Mouse (Mus musculus): ENCODE measurements around the gene Galnt10.
A peak's percentile ranks its signal among the peaks of the same experiment; 100 is the strongest.

The Galnt10 gene

GRCm38 (mm10) chr11:57645018-57645559 lies at the start of gene Galnt10:
Galnt10 (plus strand) TSS chr11:57645442.
- DNase-seq: peak; percentile 86 to 91

- no peak for DNase-seq
These were observed 49.3 kb upstream of the Galnt10 start for GRCm38 (mm10) chr11:57595899-57596298.

GRCm38 (mm10) chr11:57598161-57598560 lies 47.1 kb upstream of the Galnt10 start:
- peak in 1 of 2 experiments; percentile 23 for DNase-seq

- DNase-seq: no peak
These were observed 45.9 kb upstream of the Galnt10 start for GRCm38 (mm10) chr11:57599304-57599703.

DNA sequence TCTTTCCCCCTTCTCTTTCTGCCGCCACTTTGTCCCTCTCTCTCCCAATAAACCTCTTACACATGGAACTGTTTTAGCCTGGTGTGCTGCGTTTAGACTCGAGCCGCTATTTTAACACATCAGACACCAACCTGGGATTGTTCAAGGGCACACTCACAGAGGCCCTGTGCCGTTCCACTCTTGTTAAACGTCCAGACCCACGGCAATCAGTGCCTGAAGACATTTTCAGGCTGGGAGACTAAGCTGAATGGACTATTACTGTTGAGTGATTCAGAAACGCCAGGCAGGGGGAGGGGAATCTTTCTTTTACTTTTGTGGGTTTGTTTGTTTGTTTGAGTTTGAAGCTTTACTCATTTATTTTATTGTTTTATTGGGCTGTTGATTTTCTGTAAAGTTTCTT lies 45.1 kb upstream of the Galnt10 start:
- DNase-seq: no peak

DNA sequence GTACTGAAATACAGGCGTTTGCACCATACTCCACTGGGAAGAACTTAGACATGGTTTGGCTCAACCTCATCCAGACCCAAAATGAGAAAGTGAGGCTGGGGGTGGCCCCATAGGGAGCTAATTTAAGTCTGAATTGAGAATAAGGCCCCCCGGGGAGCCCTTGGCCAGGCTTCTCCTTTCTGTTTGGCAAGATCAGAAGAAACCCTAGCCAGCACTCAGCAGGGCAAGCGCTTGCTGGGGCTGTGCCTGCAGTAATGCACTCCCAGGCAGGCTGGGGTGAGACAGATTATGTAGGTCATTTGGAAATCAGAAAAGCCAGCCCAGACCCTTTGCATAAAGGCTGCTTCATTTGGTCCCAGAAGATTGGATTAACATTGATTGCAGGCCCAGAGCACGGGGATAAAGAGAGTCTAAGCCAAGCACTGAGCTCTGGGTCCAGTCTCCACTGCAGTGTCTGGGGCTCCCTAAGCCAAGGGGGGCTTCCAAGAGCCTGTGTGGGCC lies 44.6 kb upstream of the Galnt10 start:
- DNase-seq: peak; percentile 82 to 87

DNA sequence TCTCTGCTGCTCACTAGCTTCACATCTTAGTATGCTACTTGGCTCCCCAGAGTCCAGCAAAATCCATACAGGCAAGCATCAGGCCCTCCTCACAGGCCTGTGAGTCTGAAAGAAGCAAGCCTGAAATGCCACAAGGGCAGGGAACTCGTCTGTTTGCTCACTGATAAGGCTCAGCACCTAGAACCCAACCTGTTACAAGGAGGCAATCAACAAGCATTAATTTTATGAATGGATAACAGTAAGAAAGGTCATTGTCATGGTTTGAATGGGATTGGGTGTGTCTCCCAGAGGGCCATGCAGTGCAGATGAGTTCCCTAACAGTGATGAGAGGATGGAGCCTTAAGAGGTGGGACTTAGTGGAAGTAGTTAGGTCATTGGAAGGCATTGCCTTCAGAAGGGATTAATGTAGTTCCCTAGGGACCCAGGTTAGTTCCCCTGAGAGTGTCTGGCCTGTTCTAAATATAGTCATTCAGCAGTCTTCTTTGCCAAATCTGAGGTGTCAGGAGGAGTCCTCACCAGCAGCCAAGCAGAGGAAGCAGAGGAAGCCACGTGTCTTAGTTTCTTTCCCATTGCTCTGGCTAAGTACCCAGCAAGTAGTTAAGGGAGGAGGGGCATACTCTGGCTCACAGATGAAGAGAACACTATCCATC lies 43.3 kb upstream of the Galnt10 start:
- no peak for DNase-seq

- DNase-seq: no peak
These were observed 40.2 kb upstream of the Galnt10 start for GRCm38 (mm10) chr11:57605086-57605485.

DNA sequence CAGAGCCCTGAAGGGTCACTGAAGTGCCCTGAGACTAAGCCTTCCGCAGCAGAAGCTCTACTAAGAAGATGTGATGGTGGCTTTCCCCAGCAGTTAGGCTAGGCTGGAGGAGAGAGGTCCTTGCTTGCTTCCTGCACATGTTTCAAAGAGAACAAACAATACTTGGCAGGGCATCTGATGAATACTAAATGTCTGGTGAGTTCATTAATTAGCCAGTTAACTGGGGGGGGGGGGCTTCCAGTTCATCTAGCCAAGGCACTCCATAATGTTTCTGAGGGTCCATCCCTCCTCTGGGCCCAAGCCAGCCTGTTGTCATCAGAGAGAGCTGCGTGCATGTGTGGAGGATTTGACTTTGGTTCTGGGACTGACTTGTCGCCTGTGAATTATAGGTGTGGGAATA lies 39.6 kb upstream of the Galnt10 start:
- DNase-seq: no peak

DNA sequence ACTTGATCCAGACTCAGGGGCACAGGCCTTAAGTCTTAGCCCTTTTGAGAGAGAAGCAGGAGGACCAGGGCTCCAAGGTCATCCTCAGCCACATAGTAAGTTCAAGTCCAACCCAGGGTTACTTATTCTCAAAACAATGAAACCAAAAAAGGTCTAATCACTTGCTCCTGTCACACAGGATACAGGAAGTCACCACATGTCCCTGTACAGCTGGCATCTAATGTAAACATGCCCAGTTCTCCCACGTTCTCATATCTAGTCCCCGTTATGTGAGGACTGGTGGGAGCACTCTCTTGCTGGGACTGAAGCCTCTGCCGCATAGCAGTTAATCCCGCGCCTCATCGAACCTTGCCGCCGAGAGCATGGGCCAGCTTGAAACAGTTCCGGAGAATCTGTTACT lies 30.7 kb upstream of the Galnt10 start:
- no peak for DNase-seq

GRCm38 (mm10) chr11:57615286-57615685 lies 30.0 kb upstream of the Galnt10 start:
- DNase-seq: no peak

DNA sequence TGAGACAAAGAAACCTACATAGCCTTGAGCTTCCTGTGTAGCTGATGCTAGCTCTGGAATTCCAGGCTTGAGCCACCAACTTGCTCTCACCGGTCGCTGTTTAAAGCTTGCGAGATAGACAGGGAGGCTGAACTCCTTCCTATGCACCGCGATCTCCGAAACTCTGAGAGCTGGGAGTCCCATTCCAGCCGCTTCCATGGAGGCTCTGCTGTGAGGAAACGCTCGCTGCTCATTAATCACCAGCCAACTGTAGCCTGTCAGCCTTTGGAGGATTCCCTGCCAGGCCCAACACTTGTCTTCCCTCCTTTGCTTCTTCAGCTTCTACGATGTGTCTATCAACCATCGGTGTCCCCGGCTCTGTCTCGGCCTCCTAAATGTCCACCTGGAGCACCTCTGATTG lies 29.4 kb upstream of the Galnt10 start:
- DNase-seq: no peak

DNA sequence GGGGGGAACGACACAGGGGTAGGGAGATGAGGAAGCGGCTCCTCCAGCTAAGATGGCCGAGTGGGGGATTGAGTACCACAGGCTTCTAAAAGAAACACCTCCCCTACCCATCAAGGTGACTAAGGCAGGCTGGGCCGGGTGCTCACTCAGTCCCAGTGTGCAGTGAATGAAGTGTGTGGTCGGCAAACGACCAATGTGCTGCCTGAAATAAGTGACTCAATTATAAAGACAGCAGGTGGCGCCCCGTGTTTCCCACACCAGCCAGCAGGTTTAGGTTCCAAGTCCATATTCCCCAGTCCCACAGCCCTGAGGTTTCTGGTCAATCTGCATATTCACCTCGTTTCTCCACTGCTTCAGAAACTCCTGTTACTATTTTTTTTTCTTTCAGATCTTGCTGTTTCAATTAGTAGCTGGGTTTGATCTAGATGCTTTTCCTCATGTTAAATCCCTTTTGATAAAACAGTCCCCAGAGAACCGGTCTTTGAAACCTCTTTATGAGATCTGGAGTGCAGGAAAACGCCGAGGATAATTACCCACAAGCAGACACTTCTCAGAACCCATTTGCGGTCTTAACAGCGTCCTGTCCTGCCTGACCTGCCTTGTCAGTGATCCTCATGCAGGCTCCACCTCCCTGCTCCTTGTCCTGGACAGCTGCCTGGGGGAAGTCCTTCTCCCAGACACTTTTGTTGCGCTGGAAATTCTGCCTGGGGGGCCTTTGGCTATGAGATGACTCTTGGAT lies 27.5 kb upstream of the Galnt10 start:
- peak; percentile 35 to 65 for DNase-seq

GRCm38 (mm10) chr11:57621472-57621871 lies 23.8 kb upstream of the Galnt10 start:
- no peak for DNase-seq

- no peak for DNase-seq
These were observed 23.4 kb upstream of the Galnt10 start for GRCm38 (mm10) chr11:57621876-57622275.

DNA sequence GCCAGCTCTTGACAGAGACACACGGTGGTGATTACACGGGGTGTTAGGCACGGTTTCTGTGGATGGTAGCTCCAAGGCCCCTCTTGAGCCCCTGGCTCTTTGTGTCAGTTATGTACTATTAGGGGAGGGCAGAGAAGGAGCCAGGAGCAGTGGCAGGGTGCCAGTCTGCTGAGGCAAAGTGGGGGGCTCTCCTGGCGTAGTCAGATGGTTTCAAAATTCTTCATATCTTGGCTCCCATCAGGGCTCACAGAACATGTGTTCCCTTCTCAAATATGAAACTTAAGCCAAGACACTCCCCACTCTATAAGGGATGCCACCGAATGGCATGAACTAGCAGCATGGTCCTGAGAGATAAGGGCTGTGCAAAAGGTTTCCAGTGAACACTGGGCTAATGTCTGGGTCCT lies 20.8 kb upstream of the Galnt10 start:
- DNase-seq: no peak

GRCm38 (mm10) chr11:57625465-57625864 lies 19.8 kb upstream of the Galnt10 start:
- DNase-seq: no peak

- DNase-seq: peak in 1 of 2 experiments; percentile 49
These were observed 18.0 kb upstream of the Galnt10 start for GRCm38 (mm10) chr11:57627086-57627735.

GRCm38 (mm10) chr11:57631805-57632485 lies 13.3 kb upstream of the Galnt10 start:
- no peak for DNase-seq

DNA sequence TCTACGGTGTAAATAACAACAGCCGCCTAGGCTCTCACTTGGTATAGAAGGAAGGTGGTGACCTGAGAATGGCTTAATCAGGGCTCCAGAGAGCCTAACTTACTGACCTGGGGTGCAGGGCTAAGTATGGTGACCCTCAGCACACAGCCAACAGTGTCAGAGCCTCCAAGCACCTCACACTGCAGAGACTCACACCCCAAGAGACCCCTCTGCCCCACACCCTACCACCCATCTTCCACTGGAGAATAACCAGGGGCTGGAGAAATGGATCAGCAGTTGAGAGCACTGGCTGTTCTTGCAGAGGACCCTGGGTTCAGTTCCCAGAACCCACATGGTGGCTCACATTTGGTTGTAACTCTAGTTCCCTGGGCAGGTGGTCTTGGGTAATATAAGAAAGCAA lies 12.2 kb upstream of the Galnt10 start:
- no peak for DNase-seq

- DNase-seq: no peak
These were observed 11.2 kb upstream of the Galnt10 start for GRCm38 (mm10) chr11:57633975-57634585.

- no peak for DNase-seq
These were observed 10.1 kb upstream of the Galnt10 start for GRCm38 (mm10) chr11:57635148-57635547.
